Mouse (Mus musculus): ENCODE data around the gene Hspa4l. TPM values are rescaled to one million over a fixed set of nuclear protein-coding genes. Genes with fewer than 3 reads are reported as not detected.

Hspa4l gene
- polyA plus RNA-seq, 1 experiment from 2014 or later, result 20.9 TPM

Other genes with a start within 250 kb of the Hspa4l start
- 6.0 and 6.3 TPM in 2 replicates for gene Intu, start 213.2 kb upstream of the Hspa4l start, polyA plus RNA-seq (2016; fragmentation: Nextera tagmentation; extraction: Ambion mirVana)
- 0.11 TPM in 1 of 2 replicates, not detected in the other for gene Slc25a31, start 35.6 kb upstream of the Hspa4l start, polyA plus RNA-seq (2016; fragmentation: Nextera tagmentation; extraction: Ambion mirVana)
- 83.9 and 84.1 TPM in 2 replicates for gene Plk4, start 55.5 kb downstream of the Hspa4l start, polyA plus RNA-seq (2016; fragmentation: Nextera tagmentation; extraction: Ambion mirVana)
- gene Mfsd8, start 102.4 kb downstream of the Hspa4l start, polyA plus RNA-seq (2016; fragmentation: Nextera tagmentation; extraction: Ambion mirVana), result 6.2 TPM in 2 replicates
- 4.7 and 6.0 TPM in 2 replicates for gene Abhd18, start 102.5 kb downstream of the Hspa4l start, polyA plus RNA-seq (2016; fragmentation: Nextera tagmentation; extraction: Ambion mirVana)
- 0.07 and 0.20 TPM in 2 replicates for gene 1700034I23Rik, start 158.0 kb downstream of the Hspa4l start, polyA plus RNA-seq (2016; fragmentation: Nextera tagmentation; extraction: Ambion mirVana)
- 0.87 and 1.7 TPM in 2 replicates for gene Larp1b, start 205.3 kb downstream of the Hspa4l start, polyA plus RNA-seq (2016; fragmentation: Nextera tagmentation; extraction: Ambion mirVana)